Mouse (Mus musculus): ENCODE results near the gene Slc35f2. TPM values are rescaled to one million over a fixed set of nuclear protein-coding genes. Genes with fewer than 3 reads are reported as not detected.
A peak's percentile ranks its signal among the peaks of the same experiment; 100 is the strongest.

Gene Slc35f2
- polyA plus RNA-seq, 1 experiment: 18.2 TPM

DNA sequence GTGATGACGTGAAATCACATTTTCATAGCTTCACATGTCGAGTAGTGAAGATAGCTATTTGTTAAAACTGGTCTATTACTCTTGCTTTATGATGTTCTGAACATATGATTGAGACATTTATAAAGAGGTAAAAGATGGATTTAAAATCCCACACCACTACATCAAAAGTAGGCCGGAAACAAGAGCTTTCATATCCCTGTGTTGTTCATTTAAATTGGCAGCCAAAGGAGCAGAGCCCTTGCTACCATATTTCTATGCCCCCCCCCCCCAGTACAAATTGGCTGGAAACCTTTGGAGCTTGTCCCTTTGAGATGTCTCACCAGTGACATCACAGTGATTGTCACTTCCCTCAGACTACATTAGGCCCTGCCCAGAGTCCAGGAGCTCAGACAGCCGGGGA is 78.5 kb downstream of the Slc35f2 start, which contains the start of gene Sln:
Sln (plus strand) TSS at position 301 of the 400 bp plus-strand sequence.
- 89% methylated on average over 4 of the region's 4 CpGs for WGBS
- Histone ChIP-seq H3K36me3 (ENCODE audit: control insufficient read depth, insufficient read depth, low read length) (no peaks in the 10 kb centered on the region), H3K27ac (ENCODE audit: insufficient read depth, low read depth, low read length) (no peak within 1 kb of the TSS), H3K4me3 (ENCODE audit: insufficient read depth, low read depth, low read length) (no peak within 1 kb of the TSS), H3K27me3 (replicated peaks; ENCODE audit: control insufficient read depth, insufficient read depth, low read length) (no peaks in the 10 kb centered on the region), H3K4me1 (ENCODE audit: control insufficient read depth, insufficient read depth, low read length) (no peaks in the 10 kb centered on the region)
- no peak for DNase-seq
- TF ChIP-seq CTCF (conservative IDR thresholded peaks at IDR 0.05; ENCODE audit: insufficient read depth, insufficient read length, low read depth, low read length) (no peak), POLR2A (IDR thresholded peaks at IDR 0.05; ENCODE audit: low read depth, low read length) (no peak)

DNA sequence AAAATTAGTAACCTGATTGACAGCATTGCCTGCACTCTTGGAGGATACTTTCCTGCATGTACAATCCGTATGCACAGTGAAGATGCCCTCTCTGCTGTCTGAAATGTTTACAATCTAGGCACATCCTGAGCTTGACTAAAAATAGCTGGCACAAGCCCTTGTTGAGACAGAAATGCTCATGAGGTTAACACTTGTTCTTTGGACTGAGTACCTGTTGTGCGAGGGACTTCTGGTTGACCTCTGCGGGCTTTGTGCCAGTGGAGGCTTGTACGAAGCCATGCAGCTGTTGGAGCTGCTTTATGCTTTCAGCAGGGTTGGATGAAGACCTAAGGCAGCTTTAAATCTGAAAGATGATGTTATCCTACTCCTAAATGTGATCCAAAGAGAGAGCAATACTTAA is 80.8 kb downstream of the Slc35f2 start:
- WGBS: 52% methylated on average over 4 of the region's 4 CpGs
- H3K4me3 ChIP-seq (ENCODE audit: insufficient read depth, low read depth, low read length): no peak overlapping the region

DNA sequence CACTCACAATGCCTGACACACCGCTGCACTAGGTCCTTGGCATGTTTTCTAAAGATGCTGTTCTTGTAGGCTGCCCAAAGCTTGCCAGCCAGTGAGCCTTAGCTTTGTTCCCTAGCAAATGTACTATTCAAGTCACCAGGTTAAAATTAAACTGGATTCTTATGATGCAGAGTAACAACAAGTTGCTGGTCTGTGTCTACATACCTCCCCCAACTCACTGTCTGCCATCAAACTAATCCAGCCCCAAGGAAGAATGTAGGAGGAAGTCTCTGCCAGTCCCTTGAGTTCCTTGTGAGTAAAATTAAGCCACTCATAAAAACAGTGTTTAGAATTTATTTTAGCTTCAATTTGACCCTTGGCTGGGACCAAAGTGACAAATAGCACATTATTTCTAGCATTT is 82.3 kb downstream of the Slc35f2 start:
- H3K27ac ChIP-seq (ENCODE audit: insufficient read depth, low read depth, low read length): no peak overlapping the region
- no peak overlapping the region for H3K4me3 ChIP-seq (ENCODE audit: insufficient read depth, low read depth, low read length)
- TF ChIP-seq CTCF (conservative IDR thresholded peaks at IDR 0.05; ENCODE audit: insufficient read depth, insufficient read length, low read depth, low read length) (no peak), POLR2A (IDR thresholded peaks at IDR 0.05; ENCODE audit: low read depth, low read length) (no peak)
- no peaks in the 10 kb centered on the region for H3K27me3 ChIP-seq (replicated peaks; ENCODE audit: control insufficient read depth, insufficient read depth, low read length)
- H3K36me3 ChIP-seq (ENCODE audit: control insufficient read depth, insufficient read depth, low read length): no peaks in the 10 kb centered on the region
- WGBS: 58% methylated on average over 1 of the region's 1 CpGs
- no peaks in the 10 kb centered on the region for H3K4me1 ChIP-seq (ENCODE audit: control insufficient read depth, insufficient read depth, low read length)
- peak; percentile 1 for DNase-seq

More for the DNA sequence above, 80.8 kb downstream of the Slc35f2 start:
- Histone ChIP-seq H3K27me3 (replicated peaks; ENCODE audit: control insufficient read depth, insufficient read depth, low read length) (no peaks in the 10 kb centered on the region), H3K4me1 (ENCODE audit: control insufficient read depth, insufficient read depth, low read length) (no peaks in the 10 kb centered on the region), H3K36me3 (ENCODE audit: control insufficient read depth, insufficient read depth, low read length) (no peaks in the 10 kb centered on the region), H3K27ac (ENCODE audit: insufficient read depth, low read depth, low read length) (no peak overlapping the region)
- DNase-seq: peak; percentile 68
- TF ChIP-seq POLR2A (IDR thresholded peaks at IDR 0.05; ENCODE audit: low read depth, low read length): no peak
- no peak for TF ChIP-seq CTCF (conservative IDR thresholded peaks at IDR 0.05; ENCODE audit: insufficient read depth, insufficient read length, low read depth, low read length)

DNA sequence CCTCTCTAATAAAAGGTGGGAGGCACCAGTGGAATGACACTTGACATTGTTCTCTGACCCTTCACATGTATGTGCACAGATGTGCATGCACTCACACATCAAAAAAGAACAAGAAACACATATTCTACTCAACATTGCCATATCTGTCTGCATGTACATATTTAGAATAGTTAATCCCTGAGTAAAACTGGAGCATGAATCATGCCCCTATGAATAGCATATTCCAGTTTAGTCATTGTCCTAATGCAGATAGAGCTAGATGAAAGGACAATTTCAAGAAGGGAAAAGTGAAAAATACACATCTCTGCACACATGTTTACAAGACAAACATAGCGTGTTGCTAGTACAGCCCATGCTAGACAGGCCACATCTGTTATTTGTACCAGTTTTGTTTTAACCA is 83.2 kb downstream of the Slc35f2 start:
- TF ChIP-seq POLR2A (IDR thresholded peaks at IDR 0.05; ENCODE audit: low read depth, low read length) (no peak), CTCF (conservative IDR thresholded peaks at IDR 0.05; ENCODE audit: insufficient read depth, insufficient read length, low read depth, low read length) (no peak)
- 88% methylated on average over 1 of the region's 1 CpGs for WGBS
- Histone ChIP-seq H3K36me3 (ENCODE audit: control insufficient read depth, insufficient read depth, low read length) (no peaks in the 10 kb centered on the region), H3K4me3 (ENCODE audit: insufficient read depth, low read depth, low read length) (no peak overlapping the region), H3K4me1 (ENCODE audit: control insufficient read depth, insufficient read depth, low read length) (no peaks in the 10 kb centered on the region), H3K27ac (ENCODE audit: insufficient read depth, low read depth, low read length) (no peak overlapping the region), H3K27me3 (replicated peaks; ENCODE audit: control insufficient read depth, insufficient read depth, low read length) (no peaks in the 10 kb centered on the region)
- no peak for DNase-seq

DNA sequence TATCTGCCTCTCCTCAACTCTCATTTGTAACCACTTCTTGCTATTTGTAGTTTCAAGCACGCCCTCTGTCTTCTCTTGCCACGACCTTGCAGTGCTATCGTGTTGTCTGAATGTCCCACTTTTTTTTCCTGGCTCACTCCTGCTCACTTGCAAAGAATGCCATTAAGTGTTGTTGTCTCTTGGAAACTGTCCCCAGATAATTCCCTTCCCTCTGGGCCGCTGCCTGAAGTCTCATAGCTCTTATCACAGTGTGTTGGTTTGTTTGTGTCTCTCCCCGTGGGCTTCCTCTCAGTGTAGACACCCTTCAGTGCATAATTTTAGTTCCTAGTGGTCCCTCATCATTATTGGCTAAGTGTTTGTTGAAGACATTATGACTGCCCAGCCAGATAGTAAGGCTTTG is 86.5 kb downstream of the Slc35f2 start:
- Histone ChIP-seq H3K4me1 (ENCODE audit: control insufficient read depth, insufficient read depth, low read length) (no peaks in the 10 kb centered on the region), H3K36me3 (ENCODE audit: control insufficient read depth, insufficient read depth, low read length) (no peaks in the 10 kb centered on the region), H3K27ac (ENCODE audit: insufficient read depth, low read depth, low read length) (no peak overlapping the region), H3K4me3 (ENCODE audit: insufficient read depth, low read depth, low read length) (no peak overlapping the region), H3K27me3 (replicated peaks; ENCODE audit: control insufficient read depth, insufficient read depth, low read length) (no peaks in the 10 kb centered on the region)
- no peak for TF ChIP-seq POLR2A (IDR thresholded peaks at IDR 0.05; ENCODE audit: low read depth, low read length)
- TF ChIP-seq CTCF (conservative IDR thresholded peaks at IDR 0.05; ENCODE audit: insufficient read depth, insufficient read length, low read depth, low read length): no peak
- no peak for DNase-seq
- WGBS: 72% methylated on average over 5 of the region's 5 CpGs

Other genes with a start within 250 kb of the Slc35f2 start
- 1.3 and 1.6 TPM in 2 replicates for gene Atm, start 234.8 kb upstream of the Slc35f2 start, polyA plus RNA-seq (2012; rRNA removed)
- gene Npat, start 234.5 kb upstream of the Slc35f2 start, polyA plus RNA-seq (2012; rRNA removed): 1.9 and 2.0 TPM in 2 replicates
- gene Acat1, start 161.2 kb upstream of the Slc35f2 start, polyA plus RNA-seq (2012; rRNA removed): 134 and 154 TPM in 2 replicates
- gene Cul5, start 101.5 kb upstream of the Slc35f2 start, polyA plus RNA-seq (2012; rRNA removed): 4.2 and 5.4 TPM in 2 replicates
- 0.08 and 0.11 TPM in 2 replicates for gene Rab39, start 65.3 kb upstream of the Slc35f2 start, polyA plus RNA-seq (2012; rRNA removed)
- 0.07 and 7.1 TPM in 2 replicates for gene Sln, start 78.6 kb downstream of the Slc35f2 start, polyA plus RNA-seq (2012; rRNA removed)
- 0.30 TPM in 2 replicates for gene Elmod1, start 203.8 kb downstream of the Slc35f2 start, polyA plus RNA-seq (2012; rRNA removed)

Measured in kidney, adult 2 months (tissue).